Mouse (Mus musculus) left cerebral cortex, adult 9 months (tissue): ENCODE data around the gene Mrpl10.
A peak's percentile ranks its signal among the peaks of the same experiment; 100 is the strongest.

ENCODE experiments used
- DNase-seq, 2 experiments: peaks; one replicate each; pipeline ENCODE4 v3.0.0; 2022; ENCODE audit warnings: low spot score in 2 of 2

Gene Mrpl10

GRCm38 (mm10) chr11:97025721-97026344 lies 15.5 kb upstream of the Mrpl10 start:
- DNase-seq, result peak in 1 of 2 experiments; percentile 85

GRCm38 (mm10) chr11:97029686-97030417 lies 11.5 kb upstream of the Mrpl10 start, which contains the start of gene Scrn2:
Gene Scrn2, plus strand, starts transcription at chr11:97029938.
- peak in 1 of 2 experiments; percentile 70 for DNase-seq

GRCm38 (mm10) chr11:97030426-97030825 lies 10.9 kb upstream of the Mrpl10 start:
- DNase-seq, result no peak

- no peak for DNase-seq
These were observed 9.4 kb upstream of the Mrpl10 start for GRCm38 (mm10) chr11:97031977-97032376.

GRCm38 (mm10) chr11:97032499-97032898 lies 8.9 kb upstream of the Mrpl10 start:
- DNase-seq, result no peak

GRCm38 (mm10) chr11:97033781-97034180 lies 7.6 kb upstream of the Mrpl10 start:
- no peak for DNase-seq

GRCm38 (mm10) chr11:97036141-97036540 lies 5.2 kb upstream of the Mrpl10 start:
- peak in 1 of 2 experiments; percentile 77 for DNase-seq

- no peak for DNase-seq
These were observed 2.5 kb upstream of the Mrpl10 start for GRCm38 (mm10) chr11:97038881-97039280.

- DNase-seq, result no peak
These were observed 899 bp upstream of the Mrpl10 start for GRCm38 (mm10) chr11:97040301-97041021.

GRCm38 (mm10) chr11:97044902-97045301 lies 3.5 kb downstream of the Mrpl10 start:
- no peak for DNase-seq

- no peak for DNase-seq
These were observed 4.5 kb downstream of the Mrpl10 start for GRCm38 (mm10) chr11:97045861-97046260.

- no peak for DNase-seq
These were observed 6.8 kb downstream of the Mrpl10 start for GRCm38 (mm10) chr11:97048090-97048650.

GRCm38 (mm10) chr11:97049492-97050085 lies 8.2 kb downstream of the Mrpl10 start:
- no peak for DNase-seq

- peak; percentile 59 to 74 for DNase-seq
These were observed 9.0 kb downstream of the Mrpl10 start, which contains the start of gene Osbpl7 for GRCm38 (mm10) chr11:97050216-97050943. Gene Osbpl7, plus strand, starts transcription at chr11:97050628.

- no peak for DNase-seq
These were observed 9.7 kb downstream of the Mrpl10 start for GRCm38 (mm10) chr11:97050944-97051586.

GRCm38 (mm10) chr11:97052219-97052646 lies 10.9 kb downstream of the Mrpl10 start:
- no peak for DNase-seq

- DNase-seq, result peak in 1 of 2 experiments; percentile 38
These were observed 22.0 kb downstream of the Mrpl10 start for GRCm38 (mm10) chr11:97063274-97063920.

GRCm38 (mm10) chr11:97063921-97064295 lies 22.5 kb downstream of the Mrpl10 start:
- no peak for DNase-seq

GRCm38 (mm10) chr11:97065538-97066295 lies 24.4 kb downstream of the Mrpl10 start:
- no peak for DNase-seq
